Mouse (Mus musculus): Measurements from ENCODE around the gene Aff3. TPM values are rescaled to one million over a fixed set of nuclear protein-coding genes. Genes with fewer than 3 reads are reported as not detected.
A peak's percentile ranks its signal among the peaks of the same experiment; 100 is the strongest.

The Aff3 gene
- polyA plus RNA-seq, 2 experiments, result 0.18 to 0.22 TPM

- no peak for DNase-seq (ENCODE audit: low read depth in 3 of 3, low spot score in 3 of 3)
- no peak for ATAC-seq (ENCODE audit: insufficient read depth)
- Histone ChIP-seq H3K9ac (replicated peaks) (no peak overlapping the region), H3K27ac (no peak overlapping the region), H3K4me2 (ENCODE audit: low read depth) (no peak overlapping the region), H3K27me3 (ENCODE audit: control insufficient read depth, insufficient read depth, low read length) (no peaks in the 10 kb centered on the region), H3K36me3 (replicated peaks; ENCODE audit: control insufficient read depth, insufficient read depth, low read depth) (no peaks in the 10 kb centered on the region), H3K9me3 (ENCODE audit: control insufficient read depth, low read length) (no peaks in the 10 kb centered on the region), H3K4me1 (replicated peaks; ENCODE audit: control insufficient read depth in 2 of 2, insufficient read depth in 2 of 2, low read length in 1 of 2) (no peaks in the 10 kb centered on the region), H3K4me3 (ENCODE audit: insufficient read depth in 1 of 2, low read depth in 2 of 2, low read length in 2 of 2) (no peak overlapping the region)
- WGBS (ENCODE audit: insufficient replicate concordance), result 52% methylated on average over 5 of the region's 5 CpGs
- TF ChIP-seq CTCF (IDR thresholded peaks at IDR 0.05; ENCODE audit: low read depth), result no peak
- TF ChIP-seq EP300 (IDR thresholded peaks at IDR 0.05; ENCODE audit: low read depth), result no peak
These were observed 86.4 kb downstream of the Aff3 start for GRCm38 (mm10) chr1:38578339-38578738.

- H3K4me3 ChIP-seq (ENCODE audit: insufficient read depth in 1 of 2, low read depth in 2 of 2, low read length in 2 of 2), result no peak overlapping the region
- peaks cover 0 to 3% of the 10 kb centered on the region in 2 experiments; a peak in 1 of 4 replicates for H3K4me1 ChIP-seq (replicated peaks; ENCODE audit: control insufficient read depth in 2 of 2, insufficient read depth in 2 of 2, low read length in 1 of 2)
- no peaks in the 10 kb centered on the region for H3K9me3 ChIP-seq (ENCODE audit: control insufficient read depth, low read length)
- no peak overlapping the region for H3K4me2 ChIP-seq (ENCODE audit: low read depth)
- no peak for TF ChIP-seq CTCF (IDR thresholded peaks at IDR 0.05; ENCODE audit: low read depth)
- no peak overlapping the region for H3K27ac ChIP-seq
- H3K27me3 ChIP-seq (ENCODE audit: control insufficient read depth, insufficient read depth, low read length), result no peaks in the 10 kb centered on the region
- no peak for ATAC-seq (ENCODE audit: insufficient read depth)
- H3K36me3 ChIP-seq (replicated peaks; ENCODE audit: control insufficient read depth, insufficient read depth, low read depth), result no peaks in the 10 kb centered on the region
- 46% methylated on average over 3 of the region's 3 CpGs for whole genome bisulfite sequencing (ENCODE audit: insufficient replicate concordance)
- no peak for DNase-seq (ENCODE audit: low read depth in 3 of 3, low spot score in 3 of 3)
- no peak overlapping the region for H3K9ac ChIP-seq (replicated peaks)
These were observed 97.0 kb downstream of the Aff3 start for GRCm38 (mm10) chr1:38567791-38568190.

- no peak for DNase-seq (ENCODE audit: low read depth in 3 of 3, low spot score in 3 of 3)
- H3K4me1 ChIP-seq (replicated peaks; ENCODE audit: control insufficient read depth in 2 of 2, insufficient read depth in 2 of 2, low read length in 1 of 2), result peaks cover 0 to 6% of the 10 kb centered on the region in 2 experiments; a peak in 2 of 4 replicates
- WGBS (ENCODE audit: insufficient replicate concordance), result 46% methylated on average over 8 of the region's 9 CpGs
- no peak overlapping the region for H3K27ac ChIP-seq
- no peak overlapping the region for H3K9ac ChIP-seq (replicated peaks)
- no peak overlapping the region for H3K4me3 ChIP-seq (ENCODE audit: insufficient read depth in 1 of 2, low read depth in 2 of 2, low read length in 2 of 2)
- no peaks in the 10 kb centered on the region for H3K27me3 ChIP-seq (ENCODE audit: control insufficient read depth, insufficient read depth, low read length)
- TF ChIP-seq CTCF (IDR thresholded peaks at IDR 0.05; ENCODE audit: low read depth) (no peak), EP300 (IDR thresholded peaks at IDR 0.05; ENCODE audit: low read depth) (no peak)
- no peak overlapping the region for H3K4me2 ChIP-seq (ENCODE audit: low read depth)
- no peaks in the 10 kb centered on the region for H3K36me3 ChIP-seq (replicated peaks; ENCODE audit: control insufficient read depth, insufficient read depth, low read depth)
- ATAC-seq (ENCODE audit: insufficient read depth), result no peak
- no peaks in the 10 kb centered on the region for H3K9me3 ChIP-seq (ENCODE audit: control insufficient read depth, low read length)
These were observed 98.6 kb downstream of the Aff3 start for GRCm38 (mm10) chr1:38566101-38566678.

DNA sequence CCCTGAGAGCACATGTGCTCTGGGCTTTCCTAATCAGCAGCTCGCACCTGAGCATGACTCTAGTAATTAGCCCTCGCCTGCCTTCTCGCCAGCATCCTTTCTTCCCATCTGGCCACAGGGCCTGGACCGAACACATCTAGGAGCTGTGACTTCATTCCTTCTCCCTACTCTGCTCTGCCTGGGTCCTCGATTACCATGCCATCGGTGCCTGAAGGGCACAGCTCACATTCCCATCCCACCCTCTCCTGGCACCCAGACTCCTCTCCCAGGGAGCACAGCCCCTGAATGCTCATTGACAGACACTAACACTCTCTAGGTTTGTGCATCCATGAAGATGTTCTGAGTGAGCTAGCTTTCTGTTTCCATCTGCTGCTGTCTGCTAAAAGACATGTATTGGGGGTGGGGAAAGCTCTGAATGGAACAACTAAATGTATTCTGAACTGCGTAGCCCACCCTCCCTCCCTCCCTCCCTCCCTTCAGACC is 99.4 kb downstream of the Aff3 start:
- H3K9me3 ChIP-seq (ENCODE audit: control insufficient read depth, low read length), result no peaks in the 10 kb centered on the region
- peaks cover 0 to 6% of the 10 kb centered on the region in 2 experiments; a peak in 2 of 4 replicates for H3K4me1 ChIP-seq (replicated peaks; ENCODE audit: control insufficient read depth in 2 of 2, insufficient read depth in 2 of 2, low read length in 1 of 2)
- ATAC-seq (ENCODE audit: insufficient read depth), result no peak
- H3K27me3 ChIP-seq (ENCODE audit: control insufficient read depth, insufficient read depth, low read length), result no peaks in the 10 kb centered on the region
- 60% methylated on average over 7 of the region's 7 CpGs for whole genome bisulfite sequencing (ENCODE audit: insufficient replicate concordance)
- no peak for TF ChIP-seq EP300 (IDR thresholded peaks at IDR 0.05; ENCODE audit: low read depth)
- H3K36me3 ChIP-seq (replicated peaks; ENCODE audit: control insufficient read depth, insufficient read depth, low read depth), result no peaks in the 10 kb centered on the region
- H3K4me3 ChIP-seq (ENCODE audit: insufficient read depth in 1 of 2, low read depth in 2 of 2, low read length in 2 of 2), result no peak overlapping the region
- H3K9ac ChIP-seq (replicated peaks), result no peak overlapping the region
- DNase-seq (ENCODE audit: low read depth in 3 of 3, low spot score in 3 of 3), result no peak
- H3K27ac ChIP-seq, result no peak overlapping the region
- H3K4me2 ChIP-seq (ENCODE audit: low read depth), result no peak overlapping the region

DNA sequence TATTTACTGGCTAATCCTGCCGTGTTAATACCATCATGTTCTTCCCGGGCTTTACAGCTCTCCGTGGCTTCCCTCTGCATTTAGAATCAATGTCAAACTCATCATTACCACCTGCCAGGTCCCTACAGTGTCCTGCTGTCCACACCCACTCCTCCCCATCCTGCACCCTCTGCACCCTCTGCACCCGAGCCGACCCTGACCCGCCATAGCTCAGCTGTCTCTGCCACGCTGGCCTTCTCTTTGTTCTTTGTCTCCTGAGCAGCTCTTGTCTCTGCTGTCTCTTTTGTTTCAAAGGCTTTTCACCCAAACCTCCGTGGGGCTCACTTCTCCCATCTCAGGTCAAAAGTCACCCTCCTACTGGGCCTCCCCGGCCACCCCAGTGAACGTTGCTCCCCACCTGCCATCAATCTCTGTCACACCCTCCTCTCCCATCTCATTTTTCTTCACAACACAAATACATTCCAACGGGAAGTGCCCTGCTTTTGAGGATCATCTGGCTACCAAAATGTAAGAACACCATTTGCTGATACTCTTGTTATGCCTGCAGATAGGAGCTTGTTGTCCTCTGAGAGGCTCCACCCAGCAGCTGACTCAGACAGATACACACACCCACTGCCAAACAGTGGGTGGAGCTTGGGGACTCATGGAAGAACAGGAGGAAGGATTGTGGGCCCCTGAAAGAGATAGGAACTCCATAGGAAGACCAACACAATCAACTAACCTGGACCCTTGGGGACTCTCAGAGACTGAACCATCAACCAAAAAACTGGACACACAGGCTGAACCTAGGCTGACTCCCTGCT is 102.2 kb downstream of the Aff3 start:
- Histone ChIP-seq H3K27me3 (ENCODE audit: control insufficient read depth, insufficient read depth, low read length) (no peaks in the 10 kb centered on the region), H3K4me3 (ENCODE audit: insufficient read depth in 1 of 2, low read depth in 2 of 2, low read length in 2 of 2) (no peak overlapping the region), H3K4me2 (ENCODE audit: low read depth) (no peak overlapping the region), H3K4me1 (replicated peaks; ENCODE audit: control insufficient read depth in 2 of 2, insufficient read depth in 2 of 2, low read length in 1 of 2) (peaks cover 0 to 6% of the 10 kb centered on the region in 2 experiments; a peak in 2 of 4 replicates), H3K36me3 (replicated peaks; ENCODE audit: control insufficient read depth, insufficient read depth, low read depth) (no peaks in the 10 kb centered on the region), H3K9me3 (ENCODE audit: control insufficient read depth, low read length) (no peaks in the 10 kb centered on the region), H3K27ac (no peak overlapping the region), H3K9ac (replicated peaks) (no peak overlapping the region)
- ATAC-seq (ENCODE audit: insufficient read depth), result peak; percentile 37; the same call in 1 of the 2 replicates
- TF ChIP-seq CTCF (IDR thresholded peaks at IDR 0.05; ENCODE audit: low read depth) (no peak), EP300 (IDR thresholded peaks at IDR 0.05; ENCODE audit: low read depth) (no peak)
- DNase-seq (ENCODE audit: low read depth in 3 of 3, low spot score in 3 of 3), result peak in 1 of 3 experiments; percentile 9
- 58% methylated on average over 11 of the region's 11 CpGs for WGBS (ENCODE audit: insufficient replicate concordance)
